Mouse (Mus musculus): ENCODE results near the gene Tenm4. TPM values are rescaled to one million over a fixed set of nuclear protein-coding genes. Genes with fewer than 3 reads are reported as not detected.

Tenm4 gene
- polyA plus RNA-seq, 1 experiment from 2014 or later, result 36.3 TPM

- no peak overlapping the region for H3K4me2 ChIP-seq
- no peaks in the 10 kb centered on the region for H3K27me3 ChIP-seq
- no peak overlapping the region for H3K9ac ChIP-seq
- WGBS, result 89% methylated on average over 3 of the region's 3 CpGs
- no peaks in the 10 kb centered on the region for H3K9me3 ChIP-seq
- no peak overlapping the region for H3K4me3 ChIP-seq
- no peak overlapping the region for H3K27ac ChIP-seq
- H3K36me3 ChIP-seq, result no peaks in the 10 kb centered on the region
- no peaks in the 10 kb centered on the region for H3K4me1 ChIP-seq
- no peak for ATAC-seq (ENCODE audit: insufficient number of reproducible peaks, low FRiP score, low TSS enrichment, low read depth)
These were observed 17.0 kb upstream of the Tenm4 start for GRCm38 (mm10) chr7:96154025-96154424.

GRCm38 (mm10) chr7:96156481-96157255 is 14.4 kb upstream of the Tenm4 start:
- 72% methylated on average over 7 of the region's 7 CpGs for WGBS
- H3K4me2 ChIP-seq, result no peak overlapping the region
- no peak for ATAC-seq (ENCODE audit: insufficient number of reproducible peaks, low FRiP score, low TSS enrichment, low read depth)
- H3K9me3 ChIP-seq, result no peaks in the 10 kb centered on the region
- H3K27ac ChIP-seq, result no peak overlapping the region
- no peaks in the 10 kb centered on the region for H3K36me3 ChIP-seq
- H3K9ac ChIP-seq, result no peak overlapping the region
- no peaks in the 10 kb centered on the region for H3K4me1 ChIP-seq
- no peak overlapping the region for H3K4me3 ChIP-seq
- no peaks in the 10 kb centered on the region for H3K27me3 ChIP-seq

DNA sequence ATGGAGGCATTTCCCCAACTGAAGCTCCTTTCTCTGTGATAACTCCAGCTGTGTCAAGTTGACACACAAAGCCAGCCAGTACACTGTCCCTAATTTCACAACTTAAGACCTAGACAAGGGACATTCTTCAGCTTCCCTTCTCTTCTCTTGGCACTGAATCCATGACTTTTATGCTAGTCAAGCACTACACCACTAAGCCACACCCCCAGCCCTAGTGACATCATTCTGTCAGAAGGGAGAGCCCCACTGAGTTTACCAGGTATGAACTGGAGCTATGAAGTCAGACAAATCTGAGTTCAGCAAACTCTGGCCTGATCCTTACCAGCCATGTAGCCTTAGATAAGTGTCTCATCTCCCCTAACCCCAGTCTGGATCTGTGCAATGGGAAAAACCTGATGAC is 6.9 kb upstream of the Tenm4 start:
- ATAC-seq (ENCODE audit: insufficient number of reproducible peaks, low FRiP score, low TSS enrichment, low read depth), result no peak
- no peak overlapping the region for H3K27ac ChIP-seq

GRCm38 (mm10) chr7:96168921-96169320 is 2.1 kb upstream of the Tenm4 start:
- H3K9me3 ChIP-seq, result no peaks in the 10 kb centered on the region
- H3K27ac ChIP-seq, result no peak overlapping the region
- H3K9ac ChIP-seq, result no peak overlapping the region
- no peaks in the 10 kb centered on the region for H3K27me3 ChIP-seq
- no peaks in the 10 kb centered on the region for H3K36me3 ChIP-seq
- H3K4me2 ChIP-seq, result no peak overlapping the region
- no peak overlapping the region for H3K4me3 ChIP-seq
- peaks cover 10% of the 10 kb centered on the region; the same call in 1 of the 2 replicates for H3K4me1 ChIP-seq
- no peak for ATAC-seq (ENCODE audit: insufficient number of reproducible peaks, low FRiP score, low TSS enrichment, low read depth)
- WGBS, result 46% methylated on average over 3 of the region's 3 CpGs

More for the DNA sequence above, 6.9 kb upstream of the Tenm4 start:
- Histone ChIP-seq H3K27me3 (no peaks in the 10 kb centered on the region), H3K4me3 (no peak overlapping the region), H3K9ac (no peak overlapping the region), H3K4me2 (no peak overlapping the region), H3K4me1 (peaks cover 6% of the 10 kb centered on the region; the same call in 1 of the 2 replicates), H3K9me3 (no peaks in the 10 kb centered on the region), H3K36me3 (no peaks in the 10 kb centered on the region)

GRCm38 (mm10) chr7:96171596-96172563 is 834 bp downstream of the Tenm4 start:
- Histone ChIP-seq H3K27ac (no peak overlapping the region), H3K9me3 (no peaks in the 10 kb centered on the region), H3K4me3 (no peak overlapping the region), H3K4me1 (peaks cover 10% of the 10 kb centered on the region; the same call in 1 of the 2 replicates), H3K4me2 (peak overlapping the region; percentile 29), H3K36me3 (no peaks in the 10 kb centered on the region), H3K27me3 (no peaks in the 10 kb centered on the region), H3K9ac (no peak overlapping the region)
- 38% methylated on average over 11 of the region's 11 CpGs for WGBS
- ATAC-seq (ENCODE audit: insufficient number of reproducible peaks, low FRiP score, low TSS enrichment, low read depth), result no peak

- no peaks in the 10 kb centered on the region for H3K36me3 ChIP-seq
- no peaks in the 10 kb centered on the region for H3K27me3 ChIP-seq
- H3K4me1 ChIP-seq, result peaks cover 1% of the 10 kb centered on the region; the same call in 1 of the 2 replicates
- H3K4me3 ChIP-seq, result no peak overlapping the region
- H3K9ac ChIP-seq, result no peak overlapping the region
- H3K4me2 ChIP-seq, result no peak overlapping the region
- H3K27ac ChIP-seq, result no peak overlapping the region
- ATAC-seq (ENCODE audit: insufficient number of reproducible peaks, low FRiP score, low TSS enrichment, low read depth), result no peak
- H3K9me3 ChIP-seq, result no peaks in the 10 kb centered on the region
- WGBS, result 88% methylated on average over 8 of the region's 8 CpGs
These were observed 5.7 kb downstream of the Tenm4 start for GRCm38 (mm10) chr7:96176781-96177180.

GRCm38 (mm10) chr7:96181751-96182150 is 10.7 kb downstream of the Tenm4 start:
- Histone ChIP-seq H3K4me3 (no peak overlapping the region), H3K9me3 (no peaks in the 10 kb centered on the region), H3K9ac (no peak overlapping the region), H3K4me2 (no peak overlapping the region), H3K27ac (no peak overlapping the region), H3K36me3 (no peaks in the 10 kb centered on the region), H3K27me3 (no peaks in the 10 kb centered on the region), H3K4me1 (no peaks in the 10 kb centered on the region)
- ATAC-seq (ENCODE audit: insufficient number of reproducible peaks, low FRiP score, low TSS enrichment, low read depth), result no peak
- 53% methylated on average over 4 of the region's 4 CpGs for WGBS

DNA sequence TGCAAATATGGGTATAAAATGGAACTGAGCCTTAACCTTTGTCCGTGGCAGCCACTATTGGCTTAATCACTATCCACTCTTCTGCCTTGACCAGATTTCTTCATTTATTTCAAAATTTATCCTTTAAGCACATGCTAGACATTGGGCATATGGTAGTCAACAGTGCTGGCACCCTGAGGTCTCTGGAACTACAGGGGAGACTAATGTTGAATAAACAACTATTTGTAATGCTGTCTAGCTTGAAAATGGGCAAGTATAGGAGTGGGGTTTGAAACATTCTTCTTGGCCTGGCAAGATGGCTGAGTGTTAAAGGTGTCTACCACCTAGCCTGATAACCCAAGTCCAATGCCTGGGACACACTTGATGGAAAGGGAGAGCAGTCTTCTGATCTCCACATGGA is 12.1 kb downstream of the Tenm4 start:
- Histone ChIP-seq H3K4me1 (no peaks in the 10 kb centered on the region), H3K36me3 (no peaks in the 10 kb centered on the region), H3K9me3 (no peaks in the 10 kb centered on the region), H3K27me3 (no peaks in the 10 kb centered on the region), H3K4me2 (no peak overlapping the region), H3K27ac (no peak overlapping the region), H3K4me3 (no peak overlapping the region), H3K9ac (no peak overlapping the region)
- no peak for ATAC-seq (ENCODE audit: insufficient number of reproducible peaks, low FRiP score, low TSS enrichment, low read depth)
- 97% methylated on average over 1 of the region's 1 CpGs for WGBS

DNA sequence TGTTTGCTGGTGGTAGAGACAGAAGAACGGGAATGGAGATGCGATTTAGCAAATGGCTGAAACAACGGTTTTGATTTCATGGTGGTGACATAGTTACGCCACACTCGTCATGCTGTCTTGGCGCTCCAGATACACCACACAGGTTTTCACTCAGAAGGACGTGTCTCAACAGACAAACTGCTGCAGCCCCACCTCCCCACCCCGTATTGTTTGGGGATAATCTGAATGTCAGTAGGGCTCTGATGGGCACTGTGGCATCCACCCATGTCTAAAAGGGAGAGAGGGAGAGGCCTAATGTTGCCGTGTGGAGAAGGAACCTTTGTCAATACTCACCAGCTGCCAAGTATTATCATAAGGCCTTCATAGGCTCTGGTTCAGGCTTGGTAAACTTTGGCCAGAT is 14.4 kb downstream of the Tenm4 start:
- Histone ChIP-seq H3K4me1 (no peaks in the 10 kb centered on the region), H3K9ac (no peak overlapping the region), H3K27ac (no peak overlapping the region), H3K4me3 (no peak overlapping the region), H3K9me3 (no peaks in the 10 kb centered on the region), H3K27me3 (no peaks in the 10 kb centered on the region), H3K4me2 (no peak overlapping the region), H3K36me3 (no peaks in the 10 kb centered on the region)
- WGBS, result 80% methylated on average over 9 of the region's 9 CpGs
- ATAC-seq (ENCODE audit: insufficient number of reproducible peaks, low FRiP score, low TSS enrichment, low read depth), result no peak

DNA sequence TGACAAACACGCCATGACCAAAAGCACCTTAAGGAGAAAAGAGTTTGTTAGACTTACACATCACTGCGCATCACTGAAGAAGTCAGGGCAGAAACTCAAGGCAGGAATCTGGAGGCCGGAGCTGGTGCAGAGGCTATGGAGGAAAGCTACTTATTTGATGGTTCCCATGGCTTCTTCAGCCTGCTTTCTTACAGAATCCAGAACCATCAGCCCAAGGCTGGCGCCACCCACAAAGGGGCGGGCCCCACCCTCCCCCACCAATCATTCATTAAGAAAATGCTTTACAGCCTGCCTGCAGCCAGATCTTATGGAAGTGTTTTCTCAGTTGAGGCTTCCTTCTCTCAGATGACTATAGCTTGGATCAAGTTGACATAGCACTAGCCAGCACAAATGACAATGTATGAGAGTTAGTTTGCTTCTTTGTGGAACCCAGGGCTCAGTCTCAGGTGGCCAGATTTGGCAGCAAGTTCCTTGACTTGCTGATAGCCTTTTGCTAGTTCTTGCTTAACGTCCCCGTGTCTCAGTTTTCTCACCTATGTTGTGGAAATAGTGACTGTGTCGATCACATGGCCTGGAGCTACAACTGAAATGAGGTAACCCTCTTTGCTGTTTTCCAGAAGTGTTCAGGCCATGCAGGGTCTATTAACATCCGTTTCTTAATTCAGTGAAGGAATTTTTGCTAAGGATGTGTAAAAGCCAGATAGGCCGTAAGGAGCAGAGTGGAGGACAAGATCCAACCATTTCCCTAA is 32.9 kb downstream of the Tenm4 start:
- WGBS, result 63% methylated on average over 10 of the region's 10 CpGs
- H3K27ac ChIP-seq, result no peak overlapping the region
- no peak overlapping the region for H3K4me3 ChIP-seq
- 0 out of 2 replicates have a peak, but pooled peaks cover 3% of the 10 kb centered on the region for H3K27me3 ChIP-seq
- no peak overlapping the region for H3K9ac ChIP-seq
- no peaks in the 10 kb centered on the region for H3K4me1 ChIP-seq
- no peak for ATAC-seq (ENCODE audit: insufficient number of reproducible peaks, low FRiP score, low TSS enrichment, low read depth)
- H3K4me2 ChIP-seq, result no peak overlapping the region
- no peaks in the 10 kb centered on the region for H3K9me3 ChIP-seq
- H3K36me3 ChIP-seq, result no peaks in the 10 kb centered on the region

GRCm38 (mm10) chr7:96204809-96205350 is 33.8 kb downstream of the Tenm4 start:
- Histone ChIP-seq H3K36me3 (no peaks in the 10 kb centered on the region), H3K4me3 (no peak overlapping the region), H3K4me1 (peaks cover 3% of the 10 kb centered on the region), H3K9me3 (no peaks in the 10 kb centered on the region), H3K27me3 (0 out of 2 replicates have a peak, but pooled peaks cover 3% of the 10 kb centered on the region), H3K27ac (no peak overlapping the region), H3K9ac (no peak overlapping the region), H3K4me2 (no peak overlapping the region)
- 42% methylated on average over 10 of the region's 10 CpGs for WGBS
- no peak for ATAC-seq (ENCODE audit: insufficient number of reproducible peaks, low FRiP score, low TSS enrichment, low read depth)
